Mouse (Mus musculus): ENCODE results near the gene Hoxd12.

Gene Hoxd12

GRCm38 (mm10) chr2:74666411-74666810 is 8.4 kb upstream of the Hoxd12 start:
- DNase-seq = no peak

- no peak for DNase-seq
These were observed 7.5 kb upstream of the Hoxd12 start for GRCm38 (mm10) chr2:74667191-74667841.

GRCm38 (mm10) chr2:74667842-74668357 is 6.9 kb upstream of the Hoxd12 start, which contains the start of gene Hoxd13:
Gene Hoxd13 (plus strand): TSS chr2:74668310.
- DNase-seq = no peak

- peak; percentile 36 for DNase-seq
These were observed 6.2 kb upstream of the Hoxd12 start for GRCm38 (mm10) chr2:74668370-74669229.

- no peak for DNase-seq
These were observed 5.6 kb upstream of the Hoxd12 start for GRCm38 (mm10) chr2:74669230-74669578.

GRCm38 (mm10) chr2:74669650-74670235 is 5.1 kb upstream of the Hoxd12 start:
- DNase-seq = no peak

GRCm38 (mm10) chr2:74670632-74671188 is 4.1 kb upstream of the Hoxd12 start:
- DNase-seq = no peak

- DNase-seq = no peak
These were observed 3.0 kb upstream of the Hoxd12 start for GRCm38 (mm10) chr2:74671847-74672246.

- peak; percentile 79 for DNase-seq
These were observed 2.1 kb upstream of the Hoxd12 start for GRCm38 (mm10) chr2:74672481-74673362.

GRCm38 (mm10) chr2:74673835-74674425 is 883 bp upstream of the Hoxd12 start:
- no peak for DNase-seq

GRCm38 (mm10) chr2:74675666-74676282 is 961 bp downstream of the Hoxd12 start:
- DNase-seq = no peak

GRCm38 (mm10) chr2:74676376-74677052 is 1.7 kb downstream of the Hoxd12 start:
- DNase-seq = no peak

- no peak for DNase-seq
These were observed 2.3 kb downstream of the Hoxd12 start for GRCm38 (mm10) chr2:74677106-74677505.

GRCm38 (mm10) chr2:74678891-74679595 is 4.2 kb downstream of the Hoxd12 start, which contains the start of gene Hoxd11:
Gene Hoxd11 (plus strand): TSS chr2:74679557.
- DNase-seq = no peak

- peak; percentile 45 for DNase-seq
These were observed 4.8 kb downstream of the Hoxd12 start for GRCm38 (mm10) chr2:74679596-74679971.

- DNase-seq = peak; percentile 24
These were observed 5.2 kb downstream of the Hoxd12 start for GRCm38 (mm10) chr2:74679980-74680379.

- DNase-seq = peak; percentile 40
These were observed 6.0 kb downstream of the Hoxd12 start for GRCm38 (mm10) chr2:74680561-74681398.

GRCm38 (mm10) chr2:74681594-74682531 is 7.0 kb downstream of the Hoxd12 start:
- DNase-seq = peak; percentile 64

Measured in kidney, postnatal 14 days (tissue).